Mouse (Mus musculus) forebrain, embryonic 15.5 days (tissue): ENCODE measurements around the gene Dcun1d4. TPM values are rescaled to one million over a fixed set of nuclear protein-coding genes. Genes with fewer than 3 reads are reported as not detected.
A peak's percentile ranks its signal among the peaks of the same experiment; 100 is the strongest.

Experiments
- ATAC-seq: fragments of 200-750 bp; cut with Nextera tagmentation; replicated peaks from 2 replicates; pipeline ENCODE4 v1.8.0; 2017; ENCODE audit warnings: mild to moderate bottlenecking, moderate TSS enrichment, moderate library complexity
- H3K27ac ChIP-seq: fragments of 300-500 bp; sonication (generic); replicated peaks from 2 replicates; pipeline ENCODE4 v1.5.1; 2015; ENCODE audit warnings: mild to moderate bottlenecking, inconsistent platforms
- H3K27me3 ChIP-seq: fragments of 300-500 bp; sonication (generic); 2 replicates; pipeline ENCODE4 v1.6.1; 2015; ENCODE audit warnings: inconsistent platforms
- H3K36me3 ChIP-seq: fragments of 300-500 bp; sonication (generic); 2 replicates; pipeline ENCODE4 v1.6.1; 2015; ENCODE audit warnings: mild to moderate bottlenecking, inconsistent platforms
- H3K4me1 ChIP-seq: fragments of 300-500 bp; sonication (generic); 2 replicates; pipeline ENCODE4 v1.6.1; 2015; ENCODE audit warnings: inconsistent platforms
- H3K4me2 ChIP-seq: fragments of 300-500 bp; sonication (generic); replicated peaks from 2 replicates; pipeline ENCODE4 v1.6.1; 2015; ENCODE audit warnings: mild to moderate bottlenecking, inconsistent platforms
- H3K4me3 ChIP-seq: fragments of 300-500 bp; sonication (generic); 2 replicates; pipeline ENCODE4 v1.5.1; 2015; ENCODE audit warnings: mild to moderate bottlenecking, inconsistent platforms
- H3K9ac ChIP-seq: fragments of 300-500 bp; sonication (generic); replicated peaks from 2 replicates; pipeline ENCODE4 v1.6.1; 2015; ENCODE audit warnings: mild to moderate bottlenecking, inconsistent platforms
- H3K9me3 ChIP-seq: fragments of 300-500 bp; sonication (generic); 2 replicates; pipeline ENCODE4 v1.6.1; 2016; ENCODE audit warnings: inconsistent platforms
- WGBS: fragments of 180-500 bp; shearing (Covaris S2); methylation state at CpG from one replicate; pipeline ENCODE4 v1.1.7; 2015; ENCODE audit warnings: mixed read lengths; 5-methylcytosine and 5-hydroxymethylcytosine counted together
- polyA plus RNA-seq: library from polyadenylated mRNA; unstranded; fragments of >200 nt; fragmentation: Nextera tagmentation; extraction: Ambion mirVana; gene quantifications from 2 replicates; pipeline ENCODE4 v1.2.1, GENCODE M21; 2015

The Dcun1d4 gene
- polyA plus RNA-seq, 1 experiment from 2014 or later: 45.3 TPM

GRCm38 (mm10) chr5:73537669-73538068 lies 56.9 kb downstream of the Dcun1d4 start:
- Histone ChIP-seq H3K4me2 (no peak overlapping the region), H3K27me3 (no peaks in the 10 kb centered on the region), H3K36me3 (peaks cover 21% of the 10 kb centered on the region; the same call in 1 of the 2 replicates), H3K4me1 (no peaks in the 10 kb centered on the region), H3K9me3 (no peaks in the 10 kb centered on the region), H3K9ac (no peak overlapping the region), H3K4me3 (no peak overlapping the region), H3K27ac (no peak overlapping the region)
- no peak for ATAC-seq
- 91% methylated on average over 12 of the region's 12 CpGs for WGBS

- ATAC-seq: no peak
- 92% methylated on average over 11 of the region's 11 CpGs for WGBS
- no peaks in the 10 kb centered on the region for H3K27me3 ChIP-seq
- H3K4me3 ChIP-seq: no peak overlapping the region
- H3K36me3 ChIP-seq: peaks cover 21% of the 10 kb centered on the region; the same call in 1 of the 2 replicates
- no peak overlapping the region for H3K9ac ChIP-seq
- no peaks in the 10 kb centered on the region for H3K4me1 ChIP-seq
- no peak overlapping the region for H3K27ac ChIP-seq
- no peak overlapping the region for H3K4me2 ChIP-seq
- no peaks in the 10 kb centered on the region for H3K9me3 ChIP-seq
Observed at GRCm38 (mm10) chr5:73538586-73539298, 57.9 kb downstream of the Dcun1d4 start.

- no peaks in the 10 kb centered on the region for H3K9me3 ChIP-seq
- H3K4me1 ChIP-seq: no peaks in the 10 kb centered on the region
- H3K4me3 ChIP-seq: no peak overlapping the region
- H3K9ac ChIP-seq: no peak overlapping the region
- WGBS: 54% methylated on average over 6 of the region's 6 CpGs
- peaks cover 22% of the 10 kb centered on the region; the same call in 1 of the 2 replicates for H3K36me3 ChIP-seq
- H3K4me2 ChIP-seq: no peak overlapping the region
- ATAC-seq: peak; percentile 79
- H3K27ac ChIP-seq: no peak overlapping the region
- no peaks in the 10 kb centered on the region for H3K27me3 ChIP-seq
Observed at GRCm38 (mm10) chr5:73539848-73540510, 59.2 kb downstream of the Dcun1d4 start.

- no peak for ATAC-seq
- H3K36me3 ChIP-seq: peaks cover 25% of the 10 kb centered on the region; the same call in 1 of the 2 replicates
- H3K4me1 ChIP-seq: no peaks in the 10 kb centered on the region
- WGBS: 92% methylated on average over 2 of the region's 2 CpGs
- no peak overlapping the region for H3K4me3 ChIP-seq
- no peak overlapping the region for H3K9ac ChIP-seq
- H3K9me3 ChIP-seq: no peaks in the 10 kb centered on the region
- no peaks in the 10 kb centered on the region for H3K27me3 ChIP-seq
- no peak overlapping the region for H3K27ac ChIP-seq
- no peak overlapping the region for H3K4me2 ChIP-seq
Observed at GRCm38 (mm10) chr5:73540511-73540871, 59.7 kb downstream of the Dcun1d4 start.

- Histone ChIP-seq H3K9ac (no peak overlapping the region), H3K9me3 (no peaks in the 10 kb centered on the region), H3K27ac (no peak overlapping the region), H3K36me3 (peaks cover 20% of the 10 kb centered on the region; the same call in 1 of the 2 replicates), H3K27me3 (no peaks in the 10 kb centered on the region), H3K4me1 (no peaks in the 10 kb centered on the region), H3K4me2 (no peak overlapping the region), H3K4me3 (no peak overlapping the region)
- no peak for ATAC-seq
- 86% methylated on average over 10 of the region's 10 CpGs for WGBS
Observed at GRCm38 (mm10) chr5:73544111-73544753, 63.4 kb downstream of the Dcun1d4 start.

GRCm38 (mm10) chr5:73545641-73546040 lies 64.8 kb downstream of the Dcun1d4 start:
- H3K36me3 ChIP-seq: peaks cover 20% of the 10 kb centered on the region; the same call in 1 of the 2 replicates
- no peaks in the 10 kb centered on the region for H3K9me3 ChIP-seq
- no peaks in the 10 kb centered on the region for H3K27me3 ChIP-seq
- H3K4me2 ChIP-seq: no peak overlapping the region
- H3K9ac ChIP-seq: no peak overlapping the region
- H3K4me1 ChIP-seq: no peaks in the 10 kb centered on the region
- no peak overlapping the region for H3K27ac ChIP-seq
- 81% methylated on average over 6 of the region's 6 CpGs for WGBS
- no peak overlapping the region for H3K4me3 ChIP-seq
- no peak for ATAC-seq

- Histone ChIP-seq H3K9me3 (no peaks in the 10 kb centered on the region), H3K36me3 (peaks cover 18% of the 10 kb centered on the region; the same call in 1 of the 2 replicates), H3K4me3 (no peak overlapping the region), H3K4me2 (no peak overlapping the region), H3K4me1 (no peaks in the 10 kb centered on the region), H3K9ac (no peak overlapping the region), H3K27ac (no peak overlapping the region), H3K27me3 (no peaks in the 10 kb centered on the region)
- no peak for ATAC-seq
- 88% methylated on average over 7 of the region's 7 CpGs for WGBS
Observed at GRCm38 (mm10) chr5:73547252-73547651, 66.5 kb downstream of the Dcun1d4 start.

GRCm38 (mm10) chr5:73548237-73548636 lies 67.4 kb downstream of the Dcun1d4 start:
- Histone ChIP-seq H3K4me3 (no peak overlapping the region), H3K36me3 (peaks cover 23% of the 10 kb centered on the region; the same call in 1 of the 2 replicates), H3K27ac (no peak overlapping the region), H3K4me1 (no peaks in the 10 kb centered on the region), H3K9me3 (no peaks in the 10 kb centered on the region), H3K27me3 (no peaks in the 10 kb centered on the region), H3K4me2 (no peak overlapping the region), H3K9ac (no peak overlapping the region)
- 93% methylated on average over 7 of the region's 7 CpGs for WGBS
- no peak for ATAC-seq

- no peaks in the 10 kb centered on the region for H3K4me1 ChIP-seq
- no peak overlapping the region for H3K4me2 ChIP-seq
- peaks cover 23% of the 10 kb centered on the region; the same call in 1 of the 2 replicates for H3K36me3 ChIP-seq
- H3K9ac ChIP-seq: no peak overlapping the region
- WGBS: 91% methylated on average over 1 of the region's 1 CpGs
- no peak overlapping the region for H3K27ac ChIP-seq
- H3K9me3 ChIP-seq: no peaks in the 10 kb centered on the region
- ATAC-seq: no peak
- no peak overlapping the region for H3K4me3 ChIP-seq
- no peaks in the 10 kb centered on the region for H3K27me3 ChIP-seq
Observed at GRCm38 (mm10) chr5:73548838-73549237, 68.0 kb downstream of the Dcun1d4 start.

- H3K4me1 ChIP-seq: no peaks in the 10 kb centered on the region
- no peak overlapping the region for H3K4me3 ChIP-seq
- no peak overlapping the region for H3K27ac ChIP-seq
- no peak for ATAC-seq
- H3K9me3 ChIP-seq: no peaks in the 10 kb centered on the region
- WGBS: 86% methylated on average over 5 of the region's 5 CpGs
- peaks cover 8% of the 10 kb centered on the region; the same call in 1 of the 2 replicates for H3K36me3 ChIP-seq
- no peak overlapping the region for H3K4me2 ChIP-seq
- H3K9ac ChIP-seq: no peak overlapping the region
- H3K27me3 ChIP-seq: no peaks in the 10 kb centered on the region
Observed at GRCm38 (mm10) chr5:73551836-73552235, 71.0 kb downstream of the Dcun1d4 start.

GRCm38 (mm10) chr5:73553903-73554302 lies 73.1 kb downstream of the Dcun1d4 start:
- H3K36me3 ChIP-seq: peaks cover 15% of the 10 kb centered on the region
- ATAC-seq: no peak

More at GRCm38 (mm10) chr5:73553903-73554302, 73.1 kb downstream of the Dcun1d4 start:
- Histone ChIP-seq H3K9me3 (no peaks in the 10 kb centered on the region), H3K9ac (no peak overlapping the region), H3K27ac (no peak overlapping the region), H3K4me2 (no peak overlapping the region), H3K27me3 (no peaks in the 10 kb centered on the region), H3K4me3 (no peak overlapping the region), H3K4me1 (0 out of 2 replicates have a peak, but pooled peaks cover 4% of the 10 kb centered on the region)
- 90% methylated on average over 11 of the region's 11 CpGs for whole genome bisulfite sequencing
